Mouse (Mus musculus) erythroblast, embryonic 14.5 days (primary cell): Measurements from ENCODE around the gene Slc34a3.

Experiments
- GATA1 ChIP-seq: IDR thresholded peaks from 2 replicates; pipeline ENCODE4 v1.6.1; 2012; ENCODE audit warnings: low read length, inconsistent platforms, mixed read lengths
- TAL1 ChIP-seq: IDR thresholded peaks from 3 replicates; pipeline ENCODE4 v1.6.1; 2012; ENCODE audit warnings: low read length, inconsistent platforms, mixed read lengths

GRCm38 (mm10) chr2:25252331-25252730, 18.2 kb upstream of the Slc34a3 start:
- TF ChIP-seq GATA1 (no peak), TAL1 (no peak)
